Mouse (Mus musculus) testis, postnatal 14 days (tissue): ENCODE data around the gene Olfr123.

Experiments used
- DNase-seq: peaks from one replicate; pipeline ENCODE4 v3.0.0; 2021; ENCODE audit warnings: low spot score

Olfr123 gene

GRCm38 (mm10) chr17:37793229-37793628 lies at the start of gene Olfr123:
Gene Olfr123, plus strand, starts transcription at chr17:37793529.
- DNase-seq: no peak

- DNase-seq: no peak
Observed at GRCm38 (mm10) chr17:37768307-37768706, 25.0 kb upstream of the Olfr123 start, which contains the start of gene Olfr122. Gene Olfr122, plus strand, starts transcription at chr17:37768607.

- DNase-seq: no peak
Observed at GRCm38 (mm10) chr17:37799588-37799987, 6.3 kb downstream of the Olfr123 start, which contains the start of gene Olfr124. Gene Olfr124, plus strand, starts transcription at chr17:37799888.

GRCm38 (mm10) chr17:37832649-37833048 lies 39.3 kb downstream of the Olfr123 start, which contains the start of gene Olfr125:
Gene Olfr125, plus strand, starts transcription at chr17:37832949.
- no peak for DNase-seq

DNA sequence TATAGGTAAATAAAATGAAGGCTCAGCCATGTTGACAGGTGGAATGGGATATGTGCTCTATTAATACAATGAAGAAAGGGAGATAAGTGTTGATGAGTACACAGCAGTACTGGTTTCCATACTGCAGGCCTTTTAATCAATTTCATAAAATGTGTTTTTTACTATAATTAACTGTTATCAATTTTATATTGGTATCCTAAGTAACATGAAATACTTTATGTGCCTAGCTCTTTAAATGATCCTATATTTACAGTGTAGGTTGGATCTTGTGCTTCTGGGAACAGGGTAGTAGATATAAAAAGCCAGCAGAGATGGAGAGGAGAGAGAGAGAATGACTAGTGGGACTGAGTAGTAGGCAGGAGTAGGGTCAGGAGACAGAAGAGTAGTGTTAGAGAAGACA lies 53.9 kb downstream of the Olfr123 start, which contains the start of gene Olfr126:
Gene Olfr126 (plus strand): TSS at position 301 of the 400 bp plus-strand sequence.
- DNase-seq: no peak
